10 mouse cellular contexts compared by ENCODE assay signal in the genomic region with DNA sequence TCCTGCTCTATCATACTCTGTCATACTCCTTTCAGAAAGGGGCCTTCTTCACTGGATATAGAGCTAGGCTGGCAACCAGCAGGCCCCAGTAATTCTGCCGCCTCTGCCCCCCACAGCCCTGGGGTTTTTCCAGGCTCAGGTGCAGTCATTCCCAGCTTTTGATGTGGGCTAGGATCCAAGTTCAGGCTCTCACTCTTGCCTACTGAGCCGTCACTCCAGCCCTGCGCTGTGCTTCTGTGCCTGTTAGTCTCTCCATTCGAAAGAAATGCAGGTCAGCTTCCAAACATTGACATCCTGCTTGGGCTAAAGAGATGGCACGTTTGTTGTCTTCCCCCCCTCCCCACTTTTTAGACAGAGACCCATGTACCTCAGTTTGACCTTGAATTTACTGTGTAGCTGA. TPM values are rescaled to one million over a fixed set of nuclear protein-coding genes. Genes with fewer than 3 reads are reported as not detected.
A peak's percentile ranks its signal among the peaks of the same experiment; 100 is the strongest.
DNase-seq lines count a peak whose midpoint lies in the region; ATAC-seq lines count a peak whose summit lies in the region.
"Had no signal": no experiment of that assay in that cellular context is flagged by ENCODE, and none has a peak within 500 bp of the region (broad histone marks: within the 10 kb centered on the region; RNA-seq: fewer than 3 reads in every experiment).

No protein-coding gene starts in this region.

- H3K9ac ChIP-seq in heart, embryonic 12.5 days, result peak overlapping the region; percentile 32; the same call in 1 of the 2 replicates
- H3K9ac ChIP-seq in neural tube, embryonic 13.5 days, result no peak overlapping the region
- no peak overlapping the region for H3K9ac ChIP-seq in neural tube, embryonic 14.5 days (replicated peaks; ENCODE audit: low read depth, low read length)
- H3K9ac ChIP-seq: neural tube, embryonic 12.5 days had no signal

- no peaks in the 10 kb centered on the region for H3K9me3 ChIP-seq in heart, embryonic 12.5 days (replicated peaks)
- H3K9me3 ChIP-seq in neural tube, embryonic 13.5 days, result no peaks in the 10 kb centered on the region
- H3K9me3 ChIP-seq in hindbrain, embryonic 10.5 days, result no peaks in the 10 kb centered on the region
- no peaks in the 10 kb centered on the region for H3K9me3 ChIP-seq in neural tube, embryonic 14.5 days (ENCODE audit: control insufficient read depth, low read length)
- H3K9me3 ChIP-seq: neural tube, embryonic 12.5 days had no signal

- peak overlapping the region; percentile 81 for H3K27ac ChIP-seq in heart, embryonic 12.5 days (ENCODE audit: poor library complexity, severe bottlenecking)
- peak overlapping the region; percentile 47 for H3K27ac ChIP-seq in neural tube, embryonic 13.5 days (replicated peaks)
- H3K27ac ChIP-seq in hindbrain, embryonic 10.5 days, result 0 out of 2 replicates have a peak overlapping the region, but pooled peaks have one; percentile 1
- peak overlapping the region; percentile 23; the same call in 1 of the 2 replicates for H3K27ac ChIP-seq in neural tube, embryonic 14.5 days (ENCODE audit: low read depth, low read length)
- H3K27ac ChIP-seq: neural tube, embryonic 12.5 days had no signal

- no peak for DNase-seq in heart, postnatal 10 days
- no peak for DNase-seq in neural tube, embryonic 10.5 days (ENCODE audit: extremely low spot score, low spot score)
- DNase-seq in hindbrain, embryonic 10.5 days (ENCODE audit: low spot score), result no peak
- no peak for DNase-seq in B cell, adult 2 months
- DNase-seq in T-cell, adult 2 months (ENCODE audit: low spot score), result no peak
- DNase-seq: adrenal gland, adult 8-10 months had no signal

- H3K4me1 ChIP-seq in heart, embryonic 12.5 days (replicated peaks), result peaks cover 53% of the 10 kb centered on the region
- H3K4me1 ChIP-seq in neural tube, embryonic 13.5 days (replicated peaks), result peaks cover 56% of the 10 kb centered on the region
- H3K4me1 ChIP-seq in hindbrain, embryonic 10.5 days (replicated peaks), result peaks cover 41% of the 10 kb centered on the region
- peaks cover 7% of the 10 kb centered on the region; the same call in 1 of the 2 replicates for H3K4me1 ChIP-seq in neural tube, embryonic 14.5 days (ENCODE audit: control insufficient read depth, insufficient read depth, low read length)

- 52% methylated on average over 5 of the region's 5 CpGs for WGBS in heart, embryonic 12.5 days
- WGBS in neural tube, embryonic 13.5 days, result 39% methylated on average over 5 of the region's 5 CpGs
- WGBS in hindbrain, embryonic 10.5 days, result 70% methylated on average over 5 of the region's 5 CpGs
- WGBS in neural tube, embryonic 14.5 days, result 42% methylated on average over 5 of the region's 5 CpGs

- H3K27me3 ChIP-seq in heart, embryonic 12.5 days (replicated peaks), result 0 out of 2 replicates have a peak, but pooled peaks cover 4% of the 10 kb centered on the region
- no peaks in the 10 kb centered on the region for H3K27me3 ChIP-seq in neural tube, embryonic 13.5 days
- peaks cover 18% of the 10 kb centered on the region for H3K27me3 ChIP-seq in hindbrain, embryonic 10.5 days (ENCODE audit: insufficient read depth, poor library complexity, severe bottlenecking)
- H3K27me3 ChIP-seq in neural tube, embryonic 14.5 days (ENCODE audit: control insufficient read depth, insufficient read depth, low read length), result no peaks in the 10 kb centered on the region
- H3K27me3 ChIP-seq: neural tube, embryonic 12.5 days had no signal

- no peak for ATAC-seq in heart, embryonic 12.5 days (ENCODE audit: insufficient number of reproducible peaks, low FRiP score)
- ATAC-seq in neural tube, embryonic 13.5 days (ENCODE audit: low read depth), result 0 out of 2 replicates have a peak, but pooled peaks have one; percentile 47
- peak; percentile 32; the same call in 1 of the 2 replicates for ATAC-seq in neural tube, embryonic 14.5 days (ENCODE audit: low read depth)

- H3K4me2 ChIP-seq in heart, embryonic 12.5 days, result no peak overlapping the region
- no peak overlapping the region for H3K4me2 ChIP-seq in neural tube, embryonic 13.5 days
- H3K4me2 ChIP-seq in neural tube, embryonic 14.5 days (ENCODE audit: low read depth, low read length), result no peak overlapping the region
- H3K4me2 ChIP-seq: neural tube, embryonic 12.5 days had no signal

- no peaks in the 10 kb centered on the region for H3K36me3 ChIP-seq in heart, embryonic 12.5 days
- no peaks in the 10 kb centered on the region for H3K36me3 ChIP-seq in neural tube, embryonic 13.5 days
- H3K36me3 ChIP-seq in hindbrain, embryonic 10.5 days, result no peaks in the 10 kb centered on the region
- no peaks in the 10 kb centered on the region for H3K36me3 ChIP-seq in neural tube, embryonic 14.5 days (ENCODE audit: control insufficient read depth, insufficient read depth, low read length)
- H3K36me3 ChIP-seq: neural tube, embryonic 12.5 days had no signal

- intact Hi-C loops in heart, postnatal 10 days (cut with DNase I), result no loop called here

- no peak overlapping the region for H3K4me3 ChIP-seq in heart, embryonic 12.5 days
- H3K4me3 ChIP-seq in neural tube, embryonic 13.5 days, result no peak overlapping the region
- H3K4me3 ChIP-seq in hindbrain, embryonic 10.5 days, result no peak overlapping the region
- no peak overlapping the region for H3K4me3 ChIP-seq in neural tube, embryonic 14.5 days (ENCODE audit: low read depth, low read length)
- H3K4me3 ChIP-seq: neural tube, embryonic 12.5 days had no signal

RNA-seq across cellular contexts. Expression of a gene that starts 39.2 kb away (rescaled TPM):
- polyA plus RNA-seq in heart, embryonic 12.5 days (2016; fragmentation: Nextera tagmentation; extraction: Ambion mirVana), result 8.9 and 10.9 TPM in 2 replicates
- total RNA-seq in heart, postnatal 10 days (2021), result 10 to 100 TPM; 20.4 to 22.6 TPM
- 7.5 and 7.9 TPM in 2 replicates for polyA plus RNA-seq in neural tube, embryonic 13.5 days (2015; fragmentation: Nextera tagmentation; extraction: Ambion mirVana)
- polyA plus RNA-seq in hindbrain, embryonic 10.5 days (2016; fragmentation: Nextera tagmentation; extraction: Ambion mirVana), result 4.1 and 7.0 TPM in 2 replicates
- 6.5 and 7.2 TPM in 2 replicates for polyA plus RNA-seq in neural tube, embryonic 14.5 days (2014; fragmentation: Nextera tagmentation; extraction: Ambion mirVana)

Comparison
In these comparisons a context has a peak if more than half of its experiments do, and no peak if none do; other contexts are left out.
1. H3K27ac ChIP-seq: peak in every context shown above with its lines; median percentile 81 in heart, embryonic 12.5 days; 47 in neural tube, embryonic 13.5 days; 23 in neural tube, embryonic 14.5 days; 1 in hindbrain, embryonic 10.5 days.